Mouse (Mus musculus): ENCODE data around the gene Hmgxb4. TPM values are rescaled to one million over a fixed set of nuclear protein-coding genes. Genes with fewer than 3 reads are reported as not detected.
A peak's percentile ranks its signal among the peaks of the same experiment; 100 is the strongest.
"Not testable (repeated sequence)": the region's sequence is repeated elsewhere in the genome, so short reads cannot be mapped to it uniquely, and the experiment has no call there.

Gene Hmgxb4
- polyA plus RNA-seq (2014; fragmentation: Nextera tagmentation; extraction: Ambion mirVana) = 21.3 and 31.7 TPM in 2 replicates

GRCm38 (mm10) chr8:74993081-74993474, at the start of gene Hmgxb4:
Hmgxb4 (plus strand) TSS chr8:74993356.
- H3K9ac ChIP-seq (ENCODE audit: low read depth, low read length) = peak within 1 kb of the TSS; percentile 100
- H3K27me3 ChIP-seq (ENCODE audit: control insufficient read depth, insufficient read depth, low read length) = no peaks in the 10 kb centered on the region
- 14% methylated on average over 8 of the region's 8 CpGs for WGBS (ENCODE audit: insufficient replicate concordance)
- H3K36me3 ChIP-seq (ENCODE audit: control insufficient read depth, insufficient read depth, low read length) = no peaks in the 10 kb centered on the region
- H3K9me3 ChIP-seq (replicated peaks; ENCODE audit: control insufficient read depth, low read length) = no peaks in the 10 kb centered on the region
- no peak for ATAC-seq (replicated peaks; ENCODE audit: insufficient number of reproducible peaks, low FRiP score, low TSS enrichment)
- peak within 1 kb of the TSS; percentile 88 for H3K4me3 ChIP-seq (ENCODE audit: low read depth, low read length)
- H3K4me2 ChIP-seq = peak within 1 kb of the TSS; percentile 65
- H3K4me1 ChIP-seq (ENCODE audit: control insufficient read depth, insufficient read depth, low read length) = no peaks in the 10 kb centered on the region
- H3K27ac ChIP-seq (ENCODE audit: low read depth, low read length) = peak within 1 kb of the TSS; percentile 96

- Histone ChIP-seq H3K36me3 (ENCODE audit: control insufficient read depth, insufficient read depth, low read length) (no peaks in the 10 kb centered on the region), H3K27me3 (ENCODE audit: control insufficient read depth, insufficient read depth, low read length) (no peaks in the 10 kb centered on the region), H3K4me2 (no peak overlapping the region), H3K9me3 (replicated peaks; ENCODE audit: control insufficient read depth, low read length) (no peaks in the 10 kb centered on the region), H3K4me3 (ENCODE audit: low read depth, low read length) (no peak overlapping the region), H3K9ac (ENCODE audit: low read depth, low read length) (no peak overlapping the region), H3K4me1 (ENCODE audit: control insufficient read depth, insufficient read depth, low read length) (no peaks in the 10 kb centered on the region), H3K27ac (ENCODE audit: low read depth, low read length) (no peak overlapping the region)
- WGBS (ENCODE audit: insufficient replicate concordance) = 90% methylated on average over 1 of the region's 1 CpGs
- ATAC-seq (replicated peaks; ENCODE audit: insufficient number of reproducible peaks, low FRiP score, low TSS enrichment) = no peak
These were observed 43.7 kb upstream of the Hmgxb4 start for GRCm38 (mm10) chr8:74949445-74949844.

DNA sequence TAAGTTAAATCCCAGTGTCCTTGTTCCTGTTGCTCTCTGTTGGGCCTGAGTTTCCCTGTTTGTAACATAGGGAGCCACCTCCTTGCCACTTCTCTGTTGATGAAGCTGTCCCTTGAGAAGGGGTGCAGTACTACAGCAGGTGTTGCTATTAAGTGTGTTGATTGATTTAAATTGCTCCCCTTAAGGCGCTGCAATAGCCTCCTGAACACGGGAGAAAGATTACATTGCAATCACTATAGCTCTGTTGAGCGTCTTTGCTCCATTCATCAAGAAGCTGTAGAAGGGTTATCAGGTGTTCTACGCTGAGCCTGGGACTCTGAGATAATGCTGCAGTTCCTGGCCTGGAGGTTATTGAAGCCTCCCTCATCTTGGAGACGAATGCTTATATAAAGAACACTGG, 29.2 kb upstream of the Hmgxb4 start:
- ATAC-seq (replicated peaks; ENCODE audit: insufficient number of reproducible peaks, low FRiP score, low TSS enrichment) = no peak
- 43% methylated on average over 5 of the region's 5 CpGs for WGBS (ENCODE audit: insufficient replicate concordance)
- no peak overlapping the region for H3K9ac ChIP-seq (ENCODE audit: low read depth, low read length)
- H3K27me3 ChIP-seq (ENCODE audit: control insufficient read depth, insufficient read depth, low read length) = no peaks in the 10 kb centered on the region
- H3K9me3 ChIP-seq (replicated peaks; ENCODE audit: control insufficient read depth, low read length) = no peaks in the 10 kb centered on the region
- no peak overlapping the region for H3K4me2 ChIP-seq
- H3K36me3 ChIP-seq (ENCODE audit: control insufficient read depth, insufficient read depth, low read length) = no peaks in the 10 kb centered on the region
- H3K27ac ChIP-seq (ENCODE audit: low read depth, low read length) = no peak overlapping the region
- no peaks in the 10 kb centered on the region for H3K4me1 ChIP-seq (ENCODE audit: control insufficient read depth, insufficient read depth, low read length)
- no peak overlapping the region for H3K4me3 ChIP-seq (ENCODE audit: low read depth, low read length)

DNA sequence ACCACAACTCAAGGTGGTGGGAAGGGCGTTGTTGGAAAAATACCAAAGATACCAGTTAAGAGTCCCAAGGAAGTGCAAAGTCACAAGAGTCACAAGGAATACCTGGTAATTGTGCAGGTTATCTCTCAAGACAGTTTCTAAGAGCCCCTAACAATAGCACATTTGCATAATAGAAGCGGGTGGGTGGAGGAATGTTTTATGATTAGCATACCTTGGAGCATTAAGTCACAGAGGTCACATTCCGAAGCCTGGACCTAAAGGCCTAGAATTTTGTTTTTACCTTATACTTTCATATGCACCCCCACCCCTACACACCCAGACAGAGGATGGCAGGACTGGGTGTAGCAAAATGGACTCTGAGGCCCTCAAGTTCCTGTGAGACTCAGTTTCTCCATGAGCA, 22.9 kb upstream of the Hmgxb4 start:
- not testable (repeated sequence) for H3K36me3 ChIP-seq (ENCODE audit: control insufficient read depth, insufficient read depth, low read length); H3K4me2 ChIP-seq; H3K4me3 ChIP-seq (ENCODE audit: low read depth, low read length); H3K9ac ChIP-seq (ENCODE audit: low read depth, low read length); H3K27me3 ChIP-seq (ENCODE audit: control insufficient read depth, insufficient read depth, low read length); H3K4me1 ChIP-seq (ENCODE audit: control insufficient read depth, insufficient read depth, low read length); H3K27ac ChIP-seq (ENCODE audit: low read depth, low read length); H3K9me3 ChIP-seq (replicated peaks; ENCODE audit: control insufficient read depth, low read length); ATAC-seq (replicated peaks; ENCODE audit: insufficient number of reproducible peaks, low FRiP score, low TSS enrichment)
- 73% methylated on average over 3 of the region's 3 CpGs for whole genome bisulfite sequencing (ENCODE audit: insufficient replicate concordance)

GRCm38 (mm10) chr8:74971636-74972035, 21.5 kb upstream of the Hmgxb4 start:
- Histone ChIP-seq H3K36me3 (ENCODE audit: control insufficient read depth, insufficient read depth, low read length) (no peaks in the 10 kb centered on the region), H3K4me2 (no peak overlapping the region), H3K27ac (ENCODE audit: low read depth, low read length) (no peak overlapping the region), H3K4me3 (ENCODE audit: low read depth, low read length) (no peak overlapping the region), H3K4me1 (ENCODE audit: control insufficient read depth, insufficient read depth, low read length) (no peaks in the 10 kb centered on the region), H3K27me3 (ENCODE audit: control insufficient read depth, insufficient read depth, low read length) (no peaks in the 10 kb centered on the region), H3K9me3 (replicated peaks; ENCODE audit: control insufficient read depth, low read length) (no peaks in the 10 kb centered on the region), H3K9ac (ENCODE audit: low read depth, low read length) (no peak overlapping the region)
- no peak for ATAC-seq (replicated peaks; ENCODE audit: insufficient number of reproducible peaks, low FRiP score, low TSS enrichment)
- WGBS (ENCODE audit: insufficient replicate concordance) = 67% methylated on average over 4 of the region's 4 CpGs

- no peak for ATAC-seq (replicated peaks; ENCODE audit: insufficient number of reproducible peaks, low FRiP score, low TSS enrichment)
- WGBS (ENCODE audit: insufficient replicate concordance) = 72% methylated on average over 7 of the region's 7 CpGs
These were observed 20.8 kb upstream of the Hmgxb4 start for GRCm38 (mm10) chr8:74972322-74972883.

DNA sequence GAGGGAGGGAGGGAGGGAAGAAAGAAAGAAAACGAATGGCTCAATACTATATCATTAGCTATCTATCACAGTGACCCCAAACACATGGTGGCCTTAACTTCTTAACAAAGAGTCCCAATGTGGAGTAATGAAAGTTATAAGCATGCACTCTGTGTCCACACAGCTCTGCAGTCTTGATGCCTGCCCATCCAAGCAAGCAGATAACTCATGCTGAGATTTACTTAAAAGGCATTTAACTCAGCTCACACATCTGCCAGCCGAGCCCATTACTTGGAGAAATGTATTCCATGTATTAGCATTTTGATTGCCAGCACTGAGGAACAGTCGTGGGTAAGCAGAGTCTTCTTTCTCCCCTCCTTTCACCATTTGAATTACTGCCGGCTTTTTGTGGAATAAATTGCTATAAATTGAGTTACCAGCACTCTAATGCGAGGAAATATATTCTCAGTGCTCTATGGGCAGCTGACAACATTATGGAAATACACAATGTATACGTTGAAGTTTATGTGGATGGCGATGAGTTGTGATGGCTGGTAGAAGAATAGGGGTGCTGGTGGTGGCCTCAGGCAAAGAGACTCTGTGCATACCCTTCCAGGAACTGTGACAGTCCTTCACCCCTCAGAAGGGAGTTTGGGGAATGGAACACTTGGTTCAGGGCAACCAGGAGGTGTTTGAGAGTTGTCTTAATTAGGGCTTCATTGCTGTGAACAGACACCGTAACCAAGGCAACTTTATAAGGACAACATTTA, 19.9 kb upstream of the Hmgxb4 start:
- Histone ChIP-seq H3K9ac (ENCODE audit: low read depth, low read length) (no peak overlapping the region), H3K4me3 (ENCODE audit: low read depth, low read length) (no peak overlapping the region), H3K27ac (ENCODE audit: low read depth, low read length) (no peak overlapping the region), H3K4me1 (ENCODE audit: control insufficient read depth, insufficient read depth, low read length) (no peaks in the 10 kb centered on the region), H3K27me3 (ENCODE audit: control insufficient read depth, insufficient read depth, low read length) (no peaks in the 10 kb centered on the region), H3K36me3 (ENCODE audit: control insufficient read depth, insufficient read depth, low read length) (no peaks in the 10 kb centered on the region), H3K9me3 (replicated peaks; ENCODE audit: control insufficient read depth, low read length) (no peaks in the 10 kb centered on the region), H3K4me2 (no peak overlapping the region)
- 75% methylated on average over 8 of the region's 8 CpGs for WGBS (ENCODE audit: insufficient replicate concordance)
- no peak for ATAC-seq (replicated peaks; ENCODE audit: insufficient number of reproducible peaks, low FRiP score, low TSS enrichment)

More at GRCm38 (mm10) chr8:74972322-74972883, 20.8 kb upstream of the Hmgxb4 start:
- H3K9ac ChIP-seq (ENCODE audit: low read depth, low read length) = no peak overlapping the region
- no peak overlapping the region for H3K4me3 ChIP-seq (ENCODE audit: low read depth, low read length)
- no peaks in the 10 kb centered on the region for H3K36me3 ChIP-seq (ENCODE audit: control insufficient read depth, insufficient read depth, low read length)
- H3K27me3 ChIP-seq (ENCODE audit: control insufficient read depth, insufficient read depth, low read length) = no peaks in the 10 kb centered on the region
- H3K9me3 ChIP-seq (replicated peaks; ENCODE audit: control insufficient read depth, low read length) = no peaks in the 10 kb centered on the region
- H3K4me1 ChIP-seq (ENCODE audit: control insufficient read depth, insufficient read depth, low read length) = no peaks in the 10 kb centered on the region
- H3K4me2 ChIP-seq = no peak overlapping the region
- H3K27ac ChIP-seq (ENCODE audit: low read depth, low read length) = no peak overlapping the region

DNA sequence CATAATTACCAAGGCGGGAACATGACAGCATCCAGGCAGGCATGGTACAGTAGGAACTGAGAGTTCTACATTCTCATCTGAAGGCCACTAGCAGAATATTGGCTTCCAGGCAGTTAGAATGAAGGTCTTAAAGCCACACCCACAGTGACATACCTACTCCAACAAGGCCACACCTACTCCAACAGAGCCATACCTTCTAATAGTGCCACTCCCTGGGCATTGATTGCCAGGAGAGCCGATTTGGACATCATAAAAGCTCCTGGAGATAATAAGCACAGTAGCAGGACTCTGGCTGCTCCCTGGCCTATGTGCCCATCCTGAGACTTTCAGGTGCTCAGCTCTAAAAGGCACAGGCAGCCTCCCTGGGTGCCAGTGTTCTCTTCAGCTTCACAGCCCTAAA, 19.3 kb upstream of the Hmgxb4 start:
- no peaks in the 10 kb centered on the region for H3K36me3 ChIP-seq (ENCODE audit: control insufficient read depth, insufficient read depth, low read length)
- no peak overlapping the region for H3K27ac ChIP-seq (ENCODE audit: low read depth, low read length)
- H3K4me3 ChIP-seq (ENCODE audit: low read depth, low read length) = no peak overlapping the region
- H3K4me1 ChIP-seq (ENCODE audit: control insufficient read depth, insufficient read depth, low read length) = no peaks in the 10 kb centered on the region
- H3K9me3 ChIP-seq (replicated peaks; ENCODE audit: control insufficient read depth, low read length) = no peaks in the 10 kb centered on the region
- H3K9ac ChIP-seq (ENCODE audit: low read depth, low read length) = no peak overlapping the region
- no peak for ATAC-seq (replicated peaks; ENCODE audit: insufficient number of reproducible peaks, low FRiP score, low TSS enrichment)
- H3K4me2 ChIP-seq = no peak overlapping the region
- WGBS (ENCODE audit: insufficient replicate concordance) = 84% methylated on average over 2 of the region's 2 CpGs
- no peaks in the 10 kb centered on the region for H3K27me3 ChIP-seq (ENCODE audit: control insufficient read depth, insufficient read depth, low read length)

DNA sequence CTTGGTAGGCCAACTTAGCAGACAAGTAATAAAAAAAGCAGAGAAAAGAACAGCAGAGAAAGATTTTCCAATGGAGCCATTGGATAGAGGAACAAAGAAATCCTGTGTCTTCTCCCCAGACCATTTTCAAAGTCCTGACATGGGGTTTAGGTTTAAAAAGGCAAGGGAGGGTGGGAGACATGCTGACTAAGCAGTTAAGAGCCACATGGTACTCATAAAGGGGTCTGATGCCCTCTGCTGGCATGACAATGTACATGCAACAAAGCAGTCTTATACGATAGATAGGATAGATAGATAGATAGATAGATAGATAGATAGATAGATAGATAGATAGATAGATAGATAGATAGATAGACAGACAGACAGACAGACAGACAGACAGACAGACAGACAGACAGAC, 15.7 kb upstream of the Hmgxb4 start:
- no peak for ATAC-seq (replicated peaks; ENCODE audit: insufficient number of reproducible peaks, low FRiP score, low TSS enrichment)
- Histone ChIP-seq H3K9me3 (replicated peaks; ENCODE audit: control insufficient read depth, low read length) (no peaks in the 10 kb centered on the region), H3K27me3 (ENCODE audit: control insufficient read depth, insufficient read depth, low read length) (no peaks in the 10 kb centered on the region), H3K4me2 (no peak overlapping the region), H3K9ac (ENCODE audit: low read depth, low read length) (no peak overlapping the region), H3K4me3 (ENCODE audit: low read depth, low read length) (no peak overlapping the region), H3K4me1 (ENCODE audit: control insufficient read depth, insufficient read depth, low read length) (no peaks in the 10 kb centered on the region), H3K36me3 (ENCODE audit: control insufficient read depth, insufficient read depth, low read length) (no peaks in the 10 kb centered on the region), H3K27ac (ENCODE audit: low read depth, low read length) (no peak overlapping the region)
- WGBS (ENCODE audit: insufficient replicate concordance) = 69% methylated on average over 1 of the region's 1 CpGs

All from heart, embryonic 11.5 days (tissue).